Mouse (Mus musculus) embryonic facial prominence, embryonic 14.5 days (tissue): ENCODE results near the gene Hoxb8. TPM values are rescaled to one million over a fixed set of nuclear protein-coding genes. Genes with fewer than 3 reads are reported as not detected.

Experiments
- ATAC-seq: fragments of 200-750 bp; cut with Nextera tagmentation; 2 replicates; pipeline ENCODE4 v1.8.0; 2017; ENCODE audit warnings: low read depth, moderate number of reproducible peaks, moderate TSS enrichment
- DNase-seq: peaks from one replicate; pipeline ENCODE4 v3.0.0-alpha.2; 2015; ENCODE audit warnings: low spot score
- H3K27ac ChIP-seq: fragments of 300-500 bp; sonication (generic); replicated peaks from 2 replicates; pipeline ENCODE4 v1.5.1; 2014; ENCODE audit warnings: low read depth, mild to moderate bottlenecking, low read length, moderate library complexity
- H3K27me3 ChIP-seq: fragments of 300-500 bp; sonication (generic); replicated peaks from 2 replicates; pipeline ENCODE4 v1.6.1; 2014; ENCODE audit warnings: low read length; ENCODE audit not compliant: control insufficient read depth, insufficient read depth
- H3K36me3 ChIP-seq: fragments of 300-500 bp; sonication (generic); 2 replicates; pipeline ENCODE4 v1.6.1; 2014; ENCODE audit warnings: low read length, mixed read lengths; ENCODE audit not compliant: control insufficient read depth, insufficient read depth
- H3K4me1 ChIP-seq: fragments of 300-500 bp; sonication (generic); 2 replicates; pipeline ENCODE4 v1.6.1; 2014; ENCODE audit warnings: antibody characterized with exemption, low read length; ENCODE audit not compliant: control insufficient read depth, insufficient read depth
- H3K4me2 ChIP-seq: fragments of 300-500 bp; sonication (generic); 2 replicates; pipeline ENCODE4 v1.6.1; 2014; ENCODE audit warnings: low read depth, mild to moderate bottlenecking, low read length, moderate library complexity, mixed read lengths
- H3K4me3 ChIP-seq: fragments of 300-500 bp; sonication (generic); 2 replicates; pipeline ENCODE4 v1.5.1; 2014; ENCODE audit warnings: low read depth, mild to moderate bottlenecking, low read length
- H3K9ac ChIP-seq: fragments of 300-500 bp; sonication (generic); 2 replicates; pipeline ENCODE4 v1.6.1; 2014; ENCODE audit warnings: low read depth, mild to moderate bottlenecking, low read length, moderate library complexity, mixed read lengths
- H3K9me3 ChIP-seq: fragments of 300-500 bp; sonication (generic); 2 replicates; pipeline ENCODE4 v1.6.1; 2016; ENCODE audit warnings: low read length; ENCODE audit not compliant: control insufficient read depth
- WGBS: fragments of 180-500 bp; shearing (Covaris S2); extraction: QIAGEN DNeasy Blood & Tissue Kit; methylation state at CpG from one replicate; pipeline ENCODE4 v1.1.7; 2014; 5-methylcytosine and 5-hydroxymethylcytosine counted together
- polyA plus RNA-seq: library from polyadenylated mRNA; unstranded; fragments of >200 nt; fragmentation: Nextera tagmentation; extraction: Ambion mirVana; gene quantifications from 2 replicates; pipeline ENCODE4 v1.2.1, GENCODE M21; 2014

Gene Hoxb8
- polyA plus RNA-seq, 1 experiment from 2014 or later: not detected

DNA sequence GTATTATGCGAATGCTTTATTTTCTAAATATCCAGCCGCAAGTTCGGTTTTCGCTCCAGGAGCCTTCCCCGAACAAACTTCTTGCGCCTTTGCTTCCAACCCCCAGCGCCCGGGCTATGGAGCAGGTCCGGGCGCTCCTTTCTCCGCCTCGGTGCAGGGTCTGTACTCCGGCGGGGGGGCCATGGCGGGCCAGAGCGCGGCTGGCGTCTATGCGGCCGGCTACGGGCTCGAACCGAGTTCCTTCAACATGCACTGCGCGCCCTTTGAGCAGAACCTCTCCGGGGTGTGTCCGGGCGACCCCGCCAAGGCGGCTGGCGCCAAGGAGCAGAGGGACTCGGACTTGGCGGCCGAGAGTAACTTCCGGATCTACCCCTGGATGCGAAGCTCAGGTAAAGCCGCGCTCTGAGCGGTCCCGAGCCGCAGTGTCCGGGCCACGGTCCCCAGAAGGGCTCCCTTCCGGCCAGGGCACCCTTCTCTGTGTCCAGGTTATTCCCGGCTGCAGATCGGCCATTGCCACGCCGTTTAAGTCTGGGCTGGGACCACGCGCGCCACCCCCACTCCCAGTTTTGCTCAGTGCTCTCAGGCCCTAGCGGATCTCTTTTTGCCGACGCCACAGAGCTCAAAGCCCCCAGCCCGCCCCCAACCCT, 5.2 kb downstream of the Hoxb8 start:
- Histone ChIP-seq H3K27me3 (peaks cover 98% of the 10 kb centered on the region), H3K36me3 (no peaks in the 10 kb centered on the region), H3K4me2 (peak overlapping the region; percentile 34), H3K4me3 (peak overlapping the region; percentile 20), H3K9ac (no peak overlapping the region; the same call in 1 of the 2 replicates), H3K9me3 (no peaks in the 10 kb centered on the region), H3K4me1 (peaks cover 4% of the 10 kb centered on the region; the same call in 1 of the 2 replicates), H3K27ac (no peak overlapping the region)
- no peak for ATAC-seq
- under 1% methylated on average over 37 of the region's 55 CpGs for WGBS
- DNase-seq: no peak

DNA sequence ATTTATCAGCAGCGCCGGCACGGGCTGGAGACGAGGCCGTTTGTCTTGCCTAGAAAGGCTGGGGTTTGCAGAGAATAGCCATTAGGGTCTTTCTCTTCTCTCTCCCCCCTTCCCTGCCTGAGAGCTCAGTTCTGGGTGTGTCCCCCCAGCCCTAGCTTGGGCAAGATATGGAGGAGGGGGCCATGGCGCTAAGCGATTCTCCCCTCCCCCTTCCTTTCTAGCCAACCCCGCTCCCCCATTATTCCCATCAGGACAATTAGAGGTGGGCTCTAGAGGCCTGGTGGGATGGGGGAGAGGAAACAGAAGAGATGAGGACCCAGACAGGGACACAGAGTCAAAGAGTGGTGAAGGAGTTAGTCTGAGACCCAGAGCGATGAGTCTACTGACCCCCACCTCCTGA, 5.7 kb downstream of the Hoxb8 start:
- Histone ChIP-seq H3K27ac (no peak overlapping the region), H3K9me3 (no peaks in the 10 kb centered on the region), H3K27me3 (peaks cover 98% of the 10 kb centered on the region), H3K36me3 (no peaks in the 10 kb centered on the region), H3K9ac (no peak overlapping the region), H3K4me1 (peaks cover 4% of the 10 kb centered on the region; the same call in 1 of the 2 replicates), H3K4me3 (no peak overlapping the region), H3K4me2 (no peak overlapping the region)
- WGBS: 4% methylated on average over 8 of the region's 9 CpGs
- DNase-seq (no peak), ATAC-seq (no peak)

DNA sequence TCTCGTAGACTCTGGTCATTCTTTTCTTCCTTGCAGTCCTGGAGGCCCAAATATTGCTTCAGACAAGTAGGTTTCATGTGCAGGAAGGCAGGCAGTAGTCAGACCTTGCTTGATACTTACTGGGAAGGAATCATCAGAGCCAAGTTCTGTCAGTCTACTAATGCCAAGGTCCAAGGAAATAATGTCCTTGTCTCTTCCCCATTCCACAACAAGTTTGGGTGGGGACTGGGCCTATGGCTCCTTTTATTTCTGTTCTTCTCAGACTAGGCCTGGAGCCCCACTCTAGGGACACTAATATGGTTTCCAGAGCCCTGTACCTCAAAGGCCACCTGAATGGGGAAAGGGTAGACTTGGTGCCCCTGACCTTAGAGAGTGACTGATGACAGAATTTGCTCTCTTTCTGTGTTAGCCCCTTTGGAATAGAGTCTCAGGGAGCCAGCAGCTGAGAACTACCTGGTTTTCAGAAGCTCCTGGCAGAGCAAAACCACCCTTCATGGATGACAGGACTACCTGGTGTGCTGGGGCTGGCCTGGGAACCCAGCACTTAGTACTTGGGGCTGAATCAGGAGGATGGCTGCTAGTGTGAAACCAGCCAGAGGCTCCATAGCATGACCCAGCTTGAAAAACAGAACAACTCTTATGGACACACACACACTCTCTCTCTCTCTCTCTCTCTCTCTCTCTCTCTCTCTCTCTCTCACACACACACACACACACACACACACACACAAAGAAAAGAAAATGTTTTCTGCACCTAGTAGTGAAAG, 6.9 kb downstream of the Hoxb8 start:
- Histone ChIP-seq H3K27ac (no peak overlapping the region), H3K9ac (no peak overlapping the region), H3K4me3 (no peak overlapping the region), H3K36me3 (no peaks in the 10 kb centered on the region), H3K27me3 (peaks cover 98% of the 10 kb centered on the region), H3K4me2 (no peak overlapping the region), H3K9me3 (no peaks in the 10 kb centered on the region), H3K4me1 (peaks cover 4% of the 10 kb centered on the region; the same call in 1 of the 2 replicates)
- 13% methylated on average over 1 of the region's 1 CpGs for WGBS
- no peak for DNase-seq
- ATAC-seq: no peak

DNA sequence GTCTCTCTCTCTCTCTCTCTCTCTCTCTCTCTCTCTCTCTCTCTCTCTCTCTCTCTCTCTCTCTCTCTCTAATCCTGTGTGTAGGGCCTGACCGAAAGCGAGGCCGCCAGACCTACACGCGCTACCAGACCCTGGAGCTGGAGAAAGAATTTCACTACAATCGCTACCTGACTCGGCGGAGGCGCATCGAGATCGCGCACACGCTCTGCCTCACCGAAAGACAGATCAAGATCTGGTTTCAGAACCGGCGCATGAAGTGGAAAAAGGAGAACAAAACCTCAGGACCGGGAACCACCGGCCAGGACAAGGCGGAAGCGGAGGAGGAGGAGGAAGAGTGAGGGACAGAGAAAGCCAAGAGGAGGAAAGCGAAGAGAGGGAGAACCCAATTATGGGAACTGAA, 7.6 kb downstream of the Hoxb8 start:
- ATAC-seq (no peak), DNase-seq (no peak)
- WGBS: 3% methylated on average over 21 of the region's 21 CpGs

DNA sequence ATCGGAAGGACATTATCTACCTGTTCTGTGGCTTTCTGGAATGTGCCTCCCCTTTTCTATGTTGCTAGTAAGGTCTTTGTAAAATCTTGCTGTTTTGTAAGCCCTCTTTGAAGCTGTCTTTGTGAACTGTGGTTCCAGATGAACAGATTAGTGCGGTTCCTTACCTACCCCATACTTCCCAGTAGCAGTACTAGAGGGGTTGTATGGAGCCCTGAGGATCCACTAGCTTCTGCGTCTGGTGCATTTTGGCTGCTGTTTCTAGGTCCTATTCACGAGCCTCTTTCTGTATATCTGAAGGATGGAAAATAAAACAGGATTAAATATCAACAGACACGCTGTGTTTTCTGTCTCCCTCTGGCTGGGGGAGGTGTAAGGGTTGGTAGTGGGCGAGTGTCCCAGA, 8.1 kb downstream of the Hoxb8 start:
- Histone ChIP-seq H3K27me3 (peaks cover 98% of the 10 kb centered on the region), H3K4me1 (no peaks in the 10 kb centered on the region), H3K9ac (no peak overlapping the region), H3K36me3 (no peaks in the 10 kb centered on the region), H3K4me2 (no peak overlapping the region), H3K27ac (no peak overlapping the region), H3K4me3 (no peak overlapping the region), H3K9me3 (no peaks in the 10 kb centered on the region)
- ATAC-seq (no peak), DNase-seq (no peak)
- WGBS: 4% methylated on average over 6 of the region's 6 CpGs

More for the DNA sequence above, 7.6 kb downstream of the Hoxb8 start:
- Histone ChIP-seq H3K4me1 (peaks cover 4% of the 10 kb centered on the region; the same call in 1 of the 2 replicates), H3K36me3 (no peaks in the 10 kb centered on the region), H3K27me3 (peaks cover 98% of the 10 kb centered on the region), H3K9me3 (no peaks in the 10 kb centered on the region), H3K9ac (no peak overlapping the region), H3K27ac (no peak overlapping the region), H3K4me3 (no peak overlapping the region), H3K4me2 (no peak overlapping the region)

DNA sequence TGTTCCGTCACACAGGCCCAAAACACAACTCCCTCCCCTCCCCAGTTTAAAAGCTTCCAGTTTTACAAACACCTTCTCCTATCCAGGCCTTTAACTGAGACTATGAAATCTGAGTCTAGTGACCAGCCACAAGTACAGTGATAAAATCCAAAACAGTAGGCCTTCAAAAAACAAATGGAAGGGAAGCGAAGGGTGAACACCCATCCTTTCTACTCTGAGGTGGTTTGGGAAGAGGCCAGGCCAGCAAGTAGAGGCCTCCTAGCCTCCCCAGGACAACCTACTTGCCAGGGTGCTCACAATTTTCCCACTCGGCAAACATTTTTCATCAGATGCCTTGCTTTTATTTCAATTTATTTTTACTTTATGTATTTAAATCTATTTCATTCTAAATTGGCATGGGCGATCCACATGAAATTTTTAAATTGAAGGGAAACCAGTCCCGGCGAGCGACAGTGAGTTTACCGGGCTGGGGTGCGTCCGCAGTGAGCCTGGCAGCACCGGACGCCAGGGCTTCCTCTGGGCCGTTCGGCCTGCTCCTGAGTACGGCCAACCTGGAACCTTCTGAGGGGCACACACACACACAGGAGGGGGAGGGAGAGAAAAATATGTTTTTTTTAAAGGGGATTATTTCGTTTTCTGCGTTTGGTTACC, 9.1 kb downstream of the Hoxb8 start:
- Histone ChIP-seq H3K4me2 (no peak overlapping the region), H3K27ac (no peak overlapping the region), H3K36me3 (no peaks in the 10 kb centered on the region), H3K9me3 (no peaks in the 10 kb centered on the region), H3K4me1 (no peaks in the 10 kb centered on the region), H3K9ac (no peak overlapping the region), H3K27me3 (peaks cover 99% of the 10 kb centered on the region), H3K4me3 (no peak overlapping the region)
- ATAC-seq (no peak), DNase-seq (no peak)
- WGBS: 4% methylated on average over 17 of the region's 17 CpGs

DNA sequence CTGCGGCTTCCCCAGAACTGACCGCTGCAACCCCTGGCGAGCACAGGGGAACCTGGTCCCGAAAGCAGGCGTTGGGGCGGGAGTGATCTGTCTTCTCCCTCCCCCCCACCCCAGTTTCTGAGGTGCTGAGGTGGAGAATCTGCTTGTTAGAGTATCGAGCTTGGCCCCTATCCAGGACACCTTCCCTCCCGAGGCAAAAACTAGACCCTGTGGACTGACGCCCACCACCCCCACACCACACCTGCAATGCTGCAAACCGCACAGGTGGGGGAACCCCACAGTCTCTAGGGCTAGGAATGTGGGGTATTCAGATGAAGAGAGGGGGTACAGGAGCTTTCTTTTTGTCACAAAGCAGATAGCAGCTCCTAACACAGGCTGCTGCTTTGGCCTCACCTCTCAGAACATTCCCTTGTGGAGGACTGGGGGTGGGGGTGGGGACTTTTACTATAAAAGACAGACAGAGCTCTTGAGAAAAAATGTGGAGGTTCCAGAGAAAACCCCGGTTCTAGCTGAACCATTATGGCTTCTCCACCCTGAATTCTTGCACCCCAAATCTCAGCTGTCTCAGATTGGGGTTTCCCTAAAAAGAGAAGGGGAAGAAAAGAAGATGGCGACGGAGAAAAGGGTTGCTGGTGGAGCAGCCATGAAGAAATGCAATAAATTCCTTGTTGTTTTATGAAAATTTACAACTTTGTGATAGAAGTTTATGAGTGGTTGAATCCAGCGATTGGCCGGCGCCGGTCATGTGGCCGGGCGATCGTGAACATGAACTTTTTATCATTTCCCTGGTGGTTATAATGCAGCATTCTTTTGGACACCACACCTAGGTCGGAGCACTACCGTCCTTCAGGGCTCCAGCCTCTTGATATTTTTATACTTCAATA, 10.2 kb downstream of the Hoxb8 start, which contains the start of gene Hoxb6:
TSS of gene Hoxb6 (plus strand) at position 796 of the 884 bp plus-strand sequence.
- peak within 1 kb of the TSS; percentile 2; the same call in 1 of the 2 replicates for H3K4me3 ChIP-seq
- 3% methylated on average over 22 of the region's 22 CpGs for WGBS
- no peaks in the 10 kb centered on the region for H3K4me1 ChIP-seq
- H3K9ac ChIP-seq: 0 out of 2 replicates have a peak within 1 kb of the TSS, but pooled peaks have one; percentile 19
- ATAC-seq (no peak), DNase-seq (no peak)
- H3K9me3 ChIP-seq: no peaks in the 10 kb centered on the region
- H3K4me2 ChIP-seq: no peak within 1 kb of the TSS
- peaks cover 99% of the 10 kb centered on the region for H3K27me3 ChIP-seq
- H3K27ac ChIP-seq: no peak within 1 kb of the TSS; the same call in 1 of the 2 replicates
- no peaks in the 10 kb centered on the region for H3K36me3 ChIP-seq
